Mouse (Mus musculus): ENCODE data around the gene Retsat. TPM values are rescaled to one million over a fixed set of nuclear protein-coding genes. Genes with fewer than 3 reads are reported as not detected.

Retsat gene
- polyA plus RNA-seq, 1 experiment from 2014 or later, result 41.0 TPM

GRCm38 (mm10) chr6:72583211-72583839 is 14.9 kb upstream of the Retsat start:
- H3K36me3 ChIP-seq (ENCODE audit: insufficient read depth, low read length), result peaks cover 15% of the 10 kb centered on the region; the same call in 1 of the 2 replicates
- no peak overlapping the region for H3K9ac ChIP-seq (ENCODE audit: low read depth, low read length)
- no peak overlapping the region for H3K4me3 ChIP-seq (replicated peaks; ENCODE audit: low read depth, low read length)
- no peak overlapping the region for H3K4me2 ChIP-seq (ENCODE audit: low read length)
- no peaks in the 10 kb centered on the region for H3K4me1 ChIP-seq (replicated peaks; ENCODE audit: insufficient read depth, low read length)
- WGBS, result 84% methylated on average over 4 of the region's 4 CpGs
- ATAC-seq (replicated peaks; ENCODE audit: low FRiP score, low read depth) (no peak), DNase-seq (ENCODE audit: low spot score) (no peak)
- H3K27ac ChIP-seq, result no peak overlapping the region
- TF ChIP-seq CTCF (IDR thresholded peaks at IDR 0.05; ENCODE audit: low read depth), result no peak
- no peaks in the 10 kb centered on the region for H3K27me3 ChIP-seq (ENCODE audit: insufficient read depth, low read length)
- H3K9me3 ChIP-seq (replicated peaks; ENCODE audit: low read length), result no peaks in the 10 kb centered on the region

GRCm38 (mm10) chr6:72584154-72584553 is 14.1 kb upstream of the Retsat start:
- Histone ChIP-seq H3K4me3 (replicated peaks; ENCODE audit: low read depth, low read length) (no peak overlapping the region), H3K36me3 (ENCODE audit: insufficient read depth, low read length) (peaks cover 15% of the 10 kb centered on the region; the same call in 1 of the 2 replicates), H3K4me2 (ENCODE audit: low read length) (no peak overlapping the region), H3K9ac (ENCODE audit: low read depth, low read length) (no peak overlapping the region), H3K27me3 (ENCODE audit: insufficient read depth, low read length) (no peaks in the 10 kb centered on the region), H3K27ac (no peak overlapping the region), H3K4me1 (replicated peaks; ENCODE audit: insufficient read depth, low read length) (no peaks in the 10 kb centered on the region), H3K9me3 (replicated peaks; ENCODE audit: low read length) (no peaks in the 10 kb centered on the region)
- DNase-seq (ENCODE audit: low spot score) (no peak), ATAC-seq (replicated peaks; ENCODE audit: low FRiP score, low read depth) (no peak)
- WGBS, result 68% methylated on average over 11 of the region's 11 CpGs
- no peak for TF ChIP-seq CTCF (IDR thresholded peaks at IDR 0.05; ENCODE audit: low read depth)

GRCm38 (mm10) chr6:72586701-72587100 is 11.6 kb upstream of the Retsat start:
- WGBS, result 85% methylated on average over 3 of the region's 3 CpGs
- TF ChIP-seq CTCF (IDR thresholded peaks at IDR 0.05; ENCODE audit: low read depth), result no peak
- H3K9ac ChIP-seq (ENCODE audit: low read depth, low read length), result no peak overlapping the region

GRCm38 (mm10) chr6:72588307-72588706 is 10.0 kb upstream of the Retsat start:
- no peaks in the 10 kb centered on the region for H3K27me3 ChIP-seq (ENCODE audit: insufficient read depth, low read length)
- no peak overlapping the region for H3K4me3 ChIP-seq (replicated peaks; ENCODE audit: low read depth, low read length)
- H3K4me2 ChIP-seq (ENCODE audit: low read length), result no peak overlapping the region
- H3K9me3 ChIP-seq (replicated peaks; ENCODE audit: low read length), result no peaks in the 10 kb centered on the region
- no peak for DNase-seq (ENCODE audit: low spot score)
- H3K9ac ChIP-seq (ENCODE audit: low read depth, low read length), result no peak overlapping the region
- peaks cover 14% of the 10 kb centered on the region; the same call in 1 of the 2 replicates for H3K36me3 ChIP-seq (ENCODE audit: insufficient read depth, low read length)
- no peak for ATAC-seq (replicated peaks; ENCODE audit: low FRiP score, low read depth)
- TF ChIP-seq CTCF (IDR thresholded peaks at IDR 0.05; ENCODE audit: low read depth), result no peak
- no peaks in the 10 kb centered on the region for H3K4me1 ChIP-seq (replicated peaks; ENCODE audit: insufficient read depth, low read length)
- H3K27ac ChIP-seq, result no peak overlapping the region

More at GRCm38 (mm10) chr6:72586701-72587100, 11.6 kb upstream of the Retsat start:
- Histone ChIP-seq H3K36me3 (ENCODE audit: insufficient read depth, low read length) (0 out of 2 replicates have a peak, but pooled peaks cover 8% of the 10 kb centered on the region), H3K27ac (no peak overlapping the region), H3K4me1 (replicated peaks; ENCODE audit: insufficient read depth, low read length) (no peaks in the 10 kb centered on the region), H3K27me3 (ENCODE audit: insufficient read depth, low read length) (no peaks in the 10 kb centered on the region), H3K9me3 (replicated peaks; ENCODE audit: low read length) (no peaks in the 10 kb centered on the region), H3K4me3 (replicated peaks; ENCODE audit: low read depth, low read length) (no peak overlapping the region), H3K4me2 (ENCODE audit: low read length) (no peak overlapping the region)
- ATAC-seq (replicated peaks; ENCODE audit: low FRiP score, low read depth) (no peak), DNase-seq (ENCODE audit: low spot score) (no peak)

- DNase-seq (ENCODE audit: low spot score), result no peak
- no peak overlapping the region for H3K4me3 ChIP-seq (replicated peaks; ENCODE audit: low read depth, low read length)
- no peaks in the 10 kb centered on the region for H3K4me1 ChIP-seq (replicated peaks; ENCODE audit: insufficient read depth, low read length)
Measured at GRCm38 (mm10) chr6:72590111-72590510, 8.2 kb upstream of the Retsat start.

GRCm38 (mm10) chr6:72593011-72593803 is 5.1 kb upstream of the Retsat start:
- Histone ChIP-seq H3K9me3 (replicated peaks; ENCODE audit: low read length) (no peaks in the 10 kb centered on the region), H3K4me1 (replicated peaks; ENCODE audit: insufficient read depth, low read length) (peaks cover 6% of the 10 kb centered on the region; the same call in 1 of the 2 replicates), H3K4me3 (replicated peaks; ENCODE audit: low read depth, low read length) (no peak overlapping the region), H3K4me2 (ENCODE audit: low read length) (no peak overlapping the region), H3K27me3 (ENCODE audit: insufficient read depth, low read length) (no peaks in the 10 kb centered on the region), H3K27ac (no peak overlapping the region), H3K9ac (ENCODE audit: low read depth, low read length) (no peak overlapping the region), H3K36me3 (ENCODE audit: insufficient read depth, low read length) (peaks cover 6% of the 10 kb centered on the region; the same call in 1 of the 2 replicates)
- ATAC-seq (replicated peaks; ENCODE audit: low FRiP score, low read depth) (no peak), DNase-seq (ENCODE audit: low spot score) (no peak)
- no peak for TF ChIP-seq CTCF (IDR thresholded peaks at IDR 0.05; ENCODE audit: low read depth)
- WGBS, result 81% methylated on average over 6 of the region's 6 CpGs

More at GRCm38 (mm10) chr6:72590111-72590510, 8.2 kb upstream of the Retsat start:
- H3K27me3 ChIP-seq (ENCODE audit: insufficient read depth, low read length), result no peaks in the 10 kb centered on the region
- H3K27ac ChIP-seq, result no peak overlapping the region
- no peak overlapping the region for H3K4me2 ChIP-seq (ENCODE audit: low read length)
- H3K9me3 ChIP-seq (replicated peaks; ENCODE audit: low read length), result no peaks in the 10 kb centered on the region
- no peak overlapping the region for H3K9ac ChIP-seq (ENCODE audit: low read depth, low read length)
- H3K36me3 ChIP-seq (ENCODE audit: insufficient read depth, low read length), result peaks cover 10% of the 10 kb centered on the region; the same call in 1 of the 2 replicates
- TF ChIP-seq CTCF (IDR thresholded peaks at IDR 0.05; ENCODE audit: low read depth), result no peak
- ATAC-seq (replicated peaks; ENCODE audit: low FRiP score, low read depth), result no peak
